Mouse (Mus musculus): ENCODE data around the gene Arpc1a.
A peak's percentile ranks its signal among the peaks of the same experiment; 100 is the strongest.

GRCm38 (mm10) chr5:145116916-145117315 is 33.3 kb downstream of the Arpc1a start:
- no peak for TF ChIP-seq POLR2A (IDR thresholded peaks at IDR 0.05; ENCODE audit: borderline replicate concordance, low read depth, low read length)
- peak; percentile 43; the same call in 1 of the 2 replicates for TF ChIP-seq CTCF (IDR thresholded peaks at IDR 0.05; ENCODE audit: low read depth, low read length)

Measured in bone marrow macrophage, adult 2 months (primary cell).